Mouse (Mus musculus) liver (tissue): ENCODE data around the gene Gm35549.
A peak's percentile ranks its signal among the peaks of the same experiment; 100 is the strongest.

ENCODE experiments used
- DNase-seq: peaks from one replicate; pipeline ENCODE4 v3.0.0-alpha.2; 2020; ENCODE audit warnings: mixed read lengths

Gm35549 gene

DNA sequence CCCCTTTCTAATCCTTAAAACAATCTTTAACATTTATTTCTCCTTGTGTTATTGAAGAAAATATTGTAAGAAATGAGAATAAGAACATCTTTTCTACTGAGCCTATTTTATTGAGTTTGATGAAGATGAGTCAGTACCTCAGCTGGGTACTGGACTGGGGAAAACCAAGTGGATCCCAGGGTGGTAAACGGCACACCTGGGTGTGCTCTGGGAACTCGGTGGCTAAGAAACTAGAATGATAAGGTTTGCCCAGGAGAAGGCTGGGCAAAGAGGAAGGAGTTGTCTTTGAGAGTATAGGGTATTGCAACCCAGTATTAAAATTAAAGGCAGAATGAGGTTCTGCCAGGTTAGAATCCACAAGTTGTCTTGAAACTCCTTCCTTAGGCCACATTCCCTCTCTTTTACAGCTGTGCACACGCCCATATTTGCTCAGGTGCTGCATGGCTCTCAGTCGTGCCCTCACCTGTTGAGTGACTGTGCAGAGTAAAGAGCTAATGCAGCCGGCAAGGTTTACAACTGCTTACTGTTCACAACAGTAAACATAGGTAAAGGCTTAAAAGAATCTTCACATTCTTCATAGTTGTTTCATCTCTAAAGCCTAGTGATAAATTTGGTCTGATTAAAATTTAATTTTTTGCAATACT, 20.3 kb downstream of the Gm35549 start:
- no peak for DNase-seq

DNA sequence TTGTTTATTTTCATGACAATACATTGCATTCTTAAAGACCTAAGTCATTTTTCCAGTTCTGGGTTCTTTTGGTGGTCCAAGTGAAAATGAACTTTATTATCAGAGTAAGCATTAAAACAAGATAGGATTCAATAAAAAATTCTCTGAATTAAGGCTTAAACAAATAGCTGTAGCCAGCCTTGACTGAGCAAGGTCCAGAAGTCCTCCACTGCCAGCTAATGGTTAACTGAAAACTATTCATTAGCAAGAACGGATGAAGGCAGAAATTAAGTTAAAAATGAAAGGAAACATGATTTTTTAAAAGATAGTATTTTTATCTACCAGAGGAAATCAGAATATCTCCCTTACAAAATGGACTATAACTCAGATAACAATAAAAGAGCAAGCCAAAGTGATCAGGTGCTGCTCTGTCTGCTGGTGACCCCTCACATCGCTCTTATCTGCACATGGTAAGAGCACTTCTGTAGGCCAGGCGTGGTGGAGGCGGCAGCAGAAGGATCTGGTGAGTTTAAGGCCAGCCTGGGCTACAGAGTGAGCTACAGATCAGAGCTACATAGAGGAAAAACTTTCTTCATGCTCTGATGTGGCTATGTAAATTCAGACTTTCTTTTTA, 28.5 kb downstream of the Gm35549 start:
- peak; percentile 10 for DNase-seq

DNA sequence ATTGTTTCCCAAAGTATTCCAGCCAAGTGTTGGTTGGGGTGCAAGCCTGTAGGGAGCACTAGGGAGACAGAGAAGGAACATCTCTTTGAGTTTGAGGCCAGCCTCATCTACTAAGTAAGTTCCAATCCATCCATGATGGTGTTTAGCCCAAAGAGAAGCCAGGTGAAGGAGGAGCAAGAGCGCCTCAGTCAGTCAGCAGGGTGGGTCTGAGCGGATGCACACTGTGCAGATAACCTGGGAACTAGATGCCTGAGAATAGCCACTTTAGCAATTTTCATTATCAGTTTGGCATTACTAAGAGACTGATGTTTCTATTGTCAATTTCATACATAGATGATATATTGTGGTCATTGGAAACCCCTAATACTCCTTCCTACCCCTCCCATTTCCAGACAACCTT, 29.1 kb downstream of the Gm35549 start:
- no peak for DNase-seq

DNA sequence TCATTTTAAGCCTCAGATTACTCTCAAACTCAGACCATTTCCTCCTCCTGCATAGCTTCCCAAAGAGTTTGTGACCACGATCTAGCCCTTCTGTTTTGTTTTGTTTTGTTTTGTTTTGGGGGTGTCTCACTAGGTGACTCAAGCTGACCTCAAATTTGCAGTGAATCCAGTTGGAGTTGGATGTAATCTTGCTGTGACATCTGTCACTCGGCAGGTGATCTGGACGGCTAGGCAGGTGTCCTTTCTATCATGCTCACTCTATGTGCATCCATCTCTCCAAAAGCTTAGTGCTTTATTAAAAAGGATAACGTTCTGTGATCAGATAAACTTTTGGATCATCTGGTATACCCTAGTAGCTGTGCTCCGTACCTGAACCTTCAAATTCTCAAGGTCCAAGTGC, 31.4 kb downstream of the Gm35549 start:
- no peak for DNase-seq

DNA sequence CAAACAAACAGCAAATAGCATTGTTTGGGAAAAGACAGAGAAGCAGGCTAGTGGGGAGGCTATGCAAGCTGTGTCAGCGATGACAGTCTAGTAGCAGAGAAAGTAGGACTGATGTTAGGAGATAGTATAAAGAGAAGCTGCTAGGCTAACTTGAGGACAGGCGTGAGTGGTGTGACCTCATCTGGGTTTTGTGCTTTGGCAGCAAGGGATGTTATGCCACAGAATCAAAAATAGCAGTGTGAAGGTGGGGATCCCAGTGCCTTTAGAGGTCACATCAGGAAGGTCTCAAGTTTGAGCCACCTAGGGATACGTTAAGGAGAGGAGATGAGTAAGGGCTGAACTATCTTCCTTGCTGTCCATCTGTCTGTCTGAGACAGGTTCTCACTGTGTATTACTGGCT, 33.6 kb downstream of the Gm35549 start:
- DNase-seq: no peak

DNA sequence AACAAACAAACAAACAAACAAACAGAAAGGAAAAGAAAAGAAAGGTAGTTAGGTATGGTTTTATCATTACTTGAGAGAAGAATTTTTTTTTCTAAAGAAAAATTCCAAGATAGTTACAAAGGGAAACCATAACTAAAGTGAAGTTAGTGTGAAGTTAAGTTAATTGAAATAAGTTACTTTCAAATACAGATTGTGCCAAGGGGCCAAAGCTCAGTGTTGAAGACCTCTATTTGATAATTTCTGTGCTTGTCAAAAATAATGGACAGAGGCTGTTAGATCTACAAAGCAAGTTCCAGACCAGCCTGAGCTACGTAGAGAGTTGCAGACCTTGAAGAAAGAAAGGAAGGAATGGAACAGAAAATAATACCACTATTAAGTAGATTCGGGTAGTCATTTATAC, 36.6 kb downstream of the Gm35549 start:
- DNase-seq: no peak

DNA sequence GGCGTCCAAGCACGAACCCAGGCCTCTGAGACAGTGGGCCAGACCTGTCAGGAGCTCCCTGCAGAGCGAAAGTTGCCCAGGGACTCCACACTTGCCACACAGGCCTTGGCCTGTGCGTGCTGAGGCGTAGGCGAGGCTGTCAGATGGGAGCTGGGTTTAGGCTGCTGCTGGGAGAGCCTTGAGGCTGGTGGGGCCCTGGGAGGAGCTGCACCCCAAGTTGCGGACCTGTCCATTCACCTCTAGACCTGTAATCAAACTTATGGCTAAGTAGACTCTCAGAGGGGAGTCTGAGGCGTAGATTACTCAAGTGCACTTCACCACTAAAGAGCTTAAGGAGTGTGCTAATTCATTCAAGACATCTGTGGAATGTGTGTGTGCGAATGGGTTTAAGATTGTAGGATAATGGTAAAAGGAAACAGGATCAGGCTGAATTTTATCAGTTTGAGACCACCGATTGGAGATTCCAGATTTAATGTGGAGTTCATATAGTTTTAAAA, 37.9 kb downstream of the Gm35549 start:
- DNase-seq: no peak

DNA sequence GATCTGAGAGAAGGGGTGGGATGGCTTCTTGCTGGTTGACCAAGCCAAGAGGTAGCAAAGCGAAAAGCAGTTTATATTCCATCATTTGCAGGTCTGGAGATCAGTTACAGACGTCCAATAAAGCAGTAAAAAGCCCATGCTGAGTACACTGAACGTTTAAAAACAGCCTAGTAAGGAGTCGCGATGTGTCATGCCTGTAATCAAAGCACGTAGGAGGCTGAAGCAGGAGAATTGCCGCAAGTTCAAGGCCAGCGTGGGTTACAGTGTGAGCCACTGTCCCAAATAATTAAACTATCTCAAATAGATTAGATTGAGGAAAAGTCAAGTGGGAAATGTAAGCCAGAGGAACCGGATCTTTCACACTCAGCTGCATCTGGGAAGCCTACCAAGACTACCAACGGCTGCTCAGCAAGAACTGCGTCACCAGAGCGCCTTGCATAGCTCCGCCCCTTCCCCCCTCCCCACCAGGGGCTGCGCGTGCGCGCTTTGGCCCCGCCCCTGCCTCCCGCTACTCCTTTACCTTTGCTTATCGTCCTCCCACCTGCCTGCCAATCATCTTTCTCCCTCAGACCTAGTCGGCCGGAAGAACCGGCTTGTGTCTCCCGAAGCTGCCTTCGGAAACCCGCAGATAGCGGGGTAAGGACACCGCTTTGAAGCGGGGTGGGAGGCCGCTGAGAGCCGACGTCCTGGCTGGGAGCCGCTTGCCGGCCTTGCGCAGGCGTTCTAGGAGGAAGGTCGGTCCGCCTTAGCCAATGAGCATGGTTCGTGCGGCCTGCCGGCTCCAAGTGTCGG, 38.6 kb downstream of the Gm35549 start, which contains the start of gene Tcaim:
Gene Tcaim (plus strand): TSS at position 487 of the 792 bp plus-strand sequence.
- DNase-seq: peak; percentile 92

DNA sequence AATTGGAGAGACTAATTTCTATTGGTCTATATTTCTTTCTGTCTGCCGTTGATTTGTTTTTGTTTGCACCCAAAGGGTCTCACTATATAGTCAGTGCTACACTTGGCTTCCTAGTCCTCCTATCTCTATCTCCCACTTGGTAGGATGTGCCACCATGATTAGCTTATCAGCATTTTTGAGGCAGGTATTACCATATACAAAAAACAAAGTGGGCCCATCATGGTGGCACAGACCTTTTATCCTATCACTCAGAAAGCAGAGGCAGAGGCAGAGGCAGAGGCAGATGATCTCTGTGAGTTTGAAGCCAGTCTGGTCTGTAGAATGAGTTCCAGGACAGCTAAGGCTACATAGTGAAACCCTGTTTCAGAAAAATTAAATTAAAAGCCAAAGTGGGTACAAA, 57.3 kb downstream of the Gm35549 start:
- no peak for DNase-seq

DNA sequence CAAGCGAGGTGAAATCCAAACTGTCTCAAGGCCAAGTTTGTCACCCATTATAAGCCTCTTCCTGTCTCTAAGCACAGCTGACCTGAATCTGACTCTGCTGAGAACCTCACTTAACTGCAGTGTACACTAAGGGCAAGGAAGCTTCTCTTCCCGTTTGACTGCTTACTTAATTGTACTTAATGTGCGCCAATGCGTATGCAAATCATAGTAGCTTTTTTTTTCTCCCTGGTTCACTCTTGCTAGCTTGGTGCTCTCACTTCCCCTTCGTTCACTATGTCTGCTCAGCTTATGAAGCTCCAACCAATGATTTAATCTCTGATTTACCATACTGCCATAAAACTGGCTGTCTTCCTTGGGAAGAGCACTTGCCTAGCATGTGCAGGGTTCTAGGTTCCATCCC, 58.6 kb downstream of the Gm35549 start:
- DNase-seq: no peak
